Mouse (Mus musculus) cerebellum, adult 2 months (tissue): Measurements from ENCODE around the gene Stx8. TPM values are rescaled to one million over a fixed set of nuclear protein-coding genes. Genes with fewer than 3 reads are reported as not detected.

Experiments used
- DNase-seq, 2 experiments: peaks; one replicate each; pipeline ENCODE4 v3.0.0; 2021
- H3K27ac ChIP-seq: fragments of 200-500 bp; 2 replicates; pipeline ENCODE4 v1.5.1; 2012; ENCODE audit warnings: low read length, control low read depth, inconsistent platforms; ENCODE audit not compliant: insufficient read depth
- H3K27me3 ChIP-seq: fragments of 200-500 bp; 2 replicates; pipeline ENCODE4 v1.6.1; 2012; ENCODE audit warnings: inconsistent platforms, mild to moderate bottlenecking, low read length, moderate library complexity; ENCODE audit not compliant: control insufficient read depth, insufficient read depth
- H3K4me1 ChIP-seq: fragments of 200-500 bp; 2 replicates; pipeline ENCODE4 v1.6.1; 2011; ENCODE audit warnings: low read length; ENCODE audit not compliant: control insufficient read depth, insufficient read depth
- H3K4me3 ChIP-seq: fragments of 200-500 bp; replicated peaks from 2 replicates; pipeline ENCODE3; 2011; ENCODE audit warnings: mild to moderate bottlenecking, low read depth, low read length, control low read depth; ENCODE audit not compliant: insufficient read depth
- CTCF ChIP-seq: fragments of 200-500 bp; IDR thresholded peaks from 2 replicates; pipeline ENCODE4 v1.5.1; 2011; ENCODE audit warnings: low read depth, mild to moderate bottlenecking, control low read depth, low read length, moderate library complexity, borderline replicate concordance; ENCODE audit not compliant: insufficient read depth
- POLR2A ChIP-seq: fragments of 200-500 bp; IDR thresholded peaks from 2 replicates; pipeline ENCODE4 v1.6.1; 2011; ENCODE audit warnings: low read length, control low read depth, borderline replicate concordance; ENCODE audit not compliant: insufficient read depth
- WGBS: fragments of 180-500 bp; shearing (Covaris S2); methylation state at CpG from one replicate; pipeline ENCODE4 v1.1.7; 2018; 5-methylcytosine and 5-hydroxymethylcytosine counted together
- polyA plus RNA-seq: library from polyadenylated mRNA; depleted of rRNA; stranded (reverse); fragments of >200 nt; gene quantifications from 2 replicates; pipeline ENCODE4 v1.2.3, GENCODE M21; 2012; rRNA removed

Gene Stx8
- polyA plus RNA-seq, 1 experiment = 39.6 TPM

- no peak for TF ChIP-seq CTCF
- TF ChIP-seq POLR2A = no peak
- DNase-seq = peak; percentile 93 to 96
- H3K4me3 ChIP-seq = no peak overlapping the region
- WGBS = 7% methylated on average over 9 of the region's 9 CpGs
- H3K4me1 ChIP-seq = peaks cover 13% of the 10 kb centered on the region
- no peaks in the 10 kb centered on the region for H3K27me3 ChIP-seq
- H3K27ac ChIP-seq = peak overlapping the region; percentile 73
Observed at GRCm38 (mm10) chr11:68233469-68233965, 267.5 kb downstream of the Stx8 start.

- TF ChIP-seq CTCF (no peak), POLR2A (no peak)
- no peaks in the 10 kb centered on the region for H3K27me3 ChIP-seq
- H3K4me3 ChIP-seq = no peak overlapping the region
- DNase-seq = no peak
- no peak overlapping the region for H3K27ac ChIP-seq
- H3K4me1 ChIP-seq = peaks cover 7% of the 10 kb centered on the region
- WGBS = 75% methylated on average over 5 of the region's 5 CpGs
Observed at GRCm38 (mm10) chr11:68239756-68240155, 273.8 kb downstream of the Stx8 start.

DNA sequence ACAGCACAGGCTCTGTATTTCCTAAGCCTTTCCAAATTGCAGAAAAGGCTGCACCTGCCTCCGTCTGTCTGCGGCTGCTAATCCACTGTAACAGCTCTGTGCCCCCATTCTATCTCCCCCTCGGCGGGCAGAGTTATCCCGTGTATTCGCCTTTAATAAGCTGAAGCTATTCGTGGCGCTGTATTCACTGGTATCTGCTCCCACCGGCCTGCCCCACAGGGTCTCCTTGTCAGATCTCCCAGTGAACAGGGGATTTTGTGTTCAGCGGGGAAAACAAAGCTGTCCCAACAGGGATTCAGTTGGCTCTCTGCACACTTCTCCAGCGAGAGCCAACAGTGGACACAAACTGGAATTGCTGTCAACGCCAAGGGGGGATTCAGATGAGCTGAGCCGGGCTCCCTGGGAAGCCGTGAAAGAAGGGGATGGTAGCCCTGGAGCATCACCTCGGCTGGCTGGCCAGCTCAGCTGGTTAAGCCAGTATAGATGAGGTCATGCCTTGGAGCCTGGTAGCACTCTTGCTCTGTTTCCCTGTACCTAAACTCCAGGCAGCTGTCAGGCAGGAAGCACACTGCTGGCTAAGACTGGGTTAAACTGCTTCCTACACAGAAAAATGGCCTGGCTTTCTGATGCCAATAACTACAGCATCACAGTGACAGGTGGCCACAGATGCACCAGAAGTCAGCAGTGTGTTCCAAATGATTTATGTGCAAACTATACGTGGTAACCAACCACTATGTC is 278.4 kb downstream of the Stx8 start:
- no peak overlapping the region for H3K4me3 ChIP-seq
- H3K27ac ChIP-seq = no peak overlapping the region
- TF ChIP-seq POLR2A (no peak), CTCF (no peak)
- no peak for DNase-seq
- H3K4me1 ChIP-seq = peaks cover 7% of the 10 kb centered on the region
- no peaks in the 10 kb centered on the region for H3K27me3 ChIP-seq
- WGBS = 40% methylated on average over 16 of the region's 16 CpGs

- Histone ChIP-seq H3K4me1 (peaks cover 7% of the 10 kb centered on the region), H3K27ac (no peak overlapping the region), H3K27me3 (no peaks in the 10 kb centered on the region), H3K4me3 (no peak overlapping the region)
- 70% methylated on average over 5 of the region's 5 CpGs for WGBS
- no peak for DNase-seq
- TF ChIP-seq CTCF (no peak), POLR2A (no peak)
Observed at GRCm38 (mm10) chr11:68244992-68245261, 278.9 kb downstream of the Stx8 start.

DNA sequence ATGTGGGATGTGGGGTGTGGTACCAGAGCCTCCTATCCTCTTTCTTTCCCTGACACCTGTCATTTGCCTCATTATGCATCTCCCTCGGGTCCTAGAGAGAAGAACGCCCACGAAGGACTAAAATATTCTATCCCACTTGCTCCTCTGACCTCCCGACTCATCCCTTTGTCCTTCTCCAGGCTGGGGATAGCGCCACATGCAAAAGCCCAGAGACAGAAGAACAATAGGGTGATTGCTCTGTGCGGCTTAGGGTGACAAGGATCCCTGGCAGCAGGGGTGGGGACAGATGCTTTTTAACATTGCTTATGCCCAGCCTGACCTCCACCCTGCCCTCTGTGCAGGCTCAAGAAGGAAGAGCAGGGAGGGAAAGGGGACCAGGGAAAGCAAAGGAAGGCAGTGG is 281.9 kb downstream of the Stx8 start:
- TF ChIP-seq CTCF = no peak
- TF ChIP-seq POLR2A = no peak

DNA sequence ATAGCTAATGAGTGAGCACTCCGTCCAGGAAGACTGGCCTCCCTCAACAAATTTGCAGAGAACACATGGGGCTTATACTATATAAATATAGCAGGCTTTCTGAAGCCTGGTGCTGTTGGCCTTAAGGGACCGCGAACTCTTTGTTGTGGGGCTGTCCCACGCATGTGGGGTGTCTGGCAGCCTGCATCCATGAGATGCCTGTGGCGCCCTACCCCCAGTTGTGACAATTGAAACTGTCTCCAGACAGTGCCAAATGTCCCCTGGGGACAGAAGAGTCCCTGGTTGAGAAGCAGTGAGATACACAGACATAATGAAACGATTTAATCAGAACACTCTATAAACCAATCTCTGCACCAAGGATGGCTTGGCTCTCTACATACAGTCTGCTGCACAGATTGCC is 284.1 kb downstream of the Stx8 start:
- Histone ChIP-seq H3K4me3 (no peak overlapping the region), H3K27ac (no peak overlapping the region), H3K27me3 (no peaks in the 10 kb centered on the region), H3K4me1 (no peaks in the 10 kb centered on the region)
- DNase-seq = no peak
- TF ChIP-seq CTCF (no peak), POLR2A (no peak)
- WGBS = 67% methylated on average over 6 of the region's 6 CpGs

More for the DNA sequence above, 281.9 kb downstream of the Stx8 start:
- DNase-seq = no peak
- no peak overlapping the region for H3K4me3 ChIP-seq
- H3K4me1 ChIP-seq = peaks cover 7% of the 10 kb centered on the region
- no peaks in the 10 kb centered on the region for H3K27me3 ChIP-seq
- 60% methylated on average over 6 of the region's 6 CpGs for WGBS
- no peak overlapping the region for H3K27ac ChIP-seq

DNA sequence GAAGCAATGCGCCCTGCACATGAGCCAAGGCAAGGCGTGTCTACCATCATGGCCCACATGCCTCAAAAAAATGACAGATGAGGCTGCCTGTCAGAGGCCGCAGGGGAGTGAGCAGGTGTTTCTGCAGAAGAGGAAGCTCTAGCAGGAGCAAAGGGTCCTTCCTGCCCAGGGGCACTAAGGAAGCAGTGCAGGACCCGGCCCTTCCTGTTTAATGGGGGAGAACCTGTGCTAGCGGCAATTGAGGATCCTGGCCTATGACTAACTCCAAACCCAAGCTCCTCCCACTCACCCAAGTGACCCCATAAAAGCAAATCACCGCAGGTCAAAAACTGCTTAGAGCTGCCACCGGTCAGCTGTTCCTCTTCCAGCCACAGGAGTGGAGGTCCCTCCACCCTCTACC is 287.5 kb downstream of the Stx8 start:
- H3K4me1 ChIP-seq = no peaks in the 10 kb centered on the region
- H3K4me3 ChIP-seq = no peak overlapping the region
- WGBS = 93% methylated on average over 7 of the region's 7 CpGs
- no peak for DNase-seq
- H3K27ac ChIP-seq = no peak overlapping the region
- H3K27me3 ChIP-seq = no peaks in the 10 kb centered on the region
- TF ChIP-seq POLR2A (no peak), CTCF (no peak)

Other genes with a start within 250 kb of the Stx8 start
- 0.03 TPM in 2 replicates for gene Glp2r, start 195.0 kb upstream of the Stx8 start, polyA plus RNA-seq
- not detected in 2 replicates for gene Gsg1l2, start 191.6 kb upstream of the Stx8 start, polyA plus RNA-seq
- 0.10 TPM in 1 of 2 replicates, not detected in the other for gene Dhrs7c, start 168.0 kb upstream of the Stx8 start, polyA plus RNA-seq
- 0.44 and 0.70 TPM in 2 replicates for gene Usp43, start 44.0 kb upstream of the Stx8 start, polyA plus RNA-seq
- gene Cfap52, start 542 bp upstream of the Stx8 start, polyA plus RNA-seq = 0.72 and 1.6 TPM in 2 replicates